Mouse (Mus musculus) 3134 (cell line): ENCODE results near the gene Slc44a3.

Source experiments
- DNase-seq: peaks from one replicate; pipeline ENCODE4 v3.0.0-alpha.2; 2011; ENCODE audit warnings: low spot score; ENCODE audit not compliant: insufficient read length; ENCODE audit errors: extremely low read depth

Slc44a3 gene

GRCm38 (mm10) chr3:121430289-121430936 lies 101.8 kb downstream of the Slc44a3 start:
- no peak for DNase-seq

- no peak for DNase-seq
Measured at GRCm38 (mm10) chr3:121429469-121429868, 102.7 kb downstream of the Slc44a3 start.

GRCm38 (mm10) chr3:121428696-121429259 lies 103.4 kb downstream of the Slc44a3 start:
- no peak for DNase-seq

- peak; percentile 36 for DNase-seq
Measured at GRCm38 (mm10) chr3:121428230-121428629, 104.0 kb downstream of the Slc44a3 start.

- DNase-seq = peak; percentile 79
Measured at GRCm38 (mm10) chr3:121427520-121427908, 104.7 kb downstream of the Slc44a3 start.

- DNase-seq = peak; percentile 89
Measured at GRCm38 (mm10) chr3:121426621-121427519, 105.3 kb downstream of the Slc44a3 start.

- DNase-seq = peak; percentile 95
Measured at GRCm38 (mm10) chr3:121425861-121426620, 106.2 kb downstream of the Slc44a3 start, which contains the start of gene Cnn3. Gene Cnn3, plus strand, starts transcription at chr3:121426497.

- DNase-seq = no peak
Measured at GRCm38 (mm10) chr3:121422405-121422804, 109.8 kb downstream of the Slc44a3 start.

- DNase-seq = no peak
Measured at GRCm38 (mm10) chr3:121418850-121419435, 113.3 kb downstream of the Slc44a3 start.

GRCm38 (mm10) chr3:121418251-121418601 lies 114.0 kb downstream of the Slc44a3 start:
- no peak for DNase-seq

GRCm38 (mm10) chr3:121417379-121418250 lies 114.6 kb downstream of the Slc44a3 start:
- no peak for DNase-seq

- no peak for DNase-seq
Measured at GRCm38 (mm10) chr3:121416171-121417154, 115.7 kb downstream of the Slc44a3 start.

- no peak for DNase-seq
Measured at GRCm38 (mm10) chr3:121411450-121411849, 120.8 kb downstream of the Slc44a3 start.
